Mouse (Mus musculus): ENCODE measurements around the gene Arsg.

Arsg gene

GRCm38 (mm10) chr11:109473171-109474085 is at the start of gene Arsg, which contains the start of gene Slc16a6:
Arsg (plus strand) TSS chr11:109473374.
Slc16a6 (minus strand) TSS chr11:109473598.
- DNase-seq (ENCODE audit: low spot score) = peak; percentile 76

GRCm38 (mm10) chr11:109425392-109426271 is 47.5 kb upstream of the Arsg start, which contains the start of gene Amz2:
Amz2 (plus strand) TSS chr11:109425946.
- DNase-seq (ENCODE audit: low spot score) = peak; percentile 99

- no peak for DNase-seq (ENCODE audit: low spot score)
Measured at GRCm38 (mm10) chr11:109426272-109426586, 46.9 kb upstream of the Arsg start.

GRCm38 (mm10) chr11:109427353-109427752 is 45.8 kb upstream of the Arsg start:
- DNase-seq (ENCODE audit: low spot score) = no peak

DNA sequence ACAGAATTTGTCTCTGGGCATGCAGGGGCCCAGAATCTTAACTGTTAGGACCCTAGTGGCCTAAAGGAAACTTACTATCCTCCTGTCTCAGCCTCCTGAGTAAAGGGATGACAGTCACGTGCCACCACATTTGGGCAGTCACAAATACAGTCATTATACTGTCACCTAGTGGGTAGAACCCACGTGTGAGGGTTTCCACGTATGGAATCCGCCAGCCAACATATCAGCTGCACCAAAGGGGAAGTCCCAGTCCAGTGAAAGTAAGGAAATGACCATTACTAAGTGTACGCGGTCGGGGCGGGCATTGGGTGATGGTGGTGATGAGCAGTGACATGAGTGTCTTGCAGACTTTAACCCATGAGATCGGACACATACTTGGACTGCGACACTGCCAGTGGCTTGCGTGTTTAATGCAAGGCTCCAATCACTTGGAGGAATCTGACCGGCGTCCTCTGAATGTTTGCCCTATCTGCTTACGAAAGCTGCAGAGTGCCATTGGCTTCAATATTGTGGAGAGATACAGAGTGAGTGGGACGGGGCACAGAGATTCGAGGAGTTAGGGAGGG is 38.9 kb upstream of the Arsg start:
- no peak for DNase-seq (ENCODE audit: low spot score)

- DNase-seq (ENCODE audit: low spot score) = no peak
Measured at GRCm38 (mm10) chr11:109436889-109437288, 36.3 kb upstream of the Arsg start.

DNA sequence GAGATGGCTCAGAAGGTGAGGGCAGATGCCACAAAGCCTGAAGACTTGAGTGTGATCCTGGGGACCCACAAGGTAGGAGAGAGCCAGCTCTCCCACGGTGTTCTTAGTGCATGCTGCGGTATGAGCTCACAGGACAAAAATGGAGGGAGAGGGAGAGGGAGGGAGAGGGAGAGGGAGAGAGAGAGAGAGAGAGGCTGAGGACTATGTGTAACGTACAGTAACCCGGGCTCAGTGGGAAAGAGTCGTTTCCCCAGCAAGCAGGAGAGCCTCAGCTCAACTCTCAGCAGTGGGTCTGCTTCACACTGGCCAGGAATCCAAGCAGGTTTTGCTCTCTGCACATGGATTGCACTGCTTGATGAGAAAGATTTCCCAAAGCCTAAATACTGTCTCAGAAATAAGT is 34.0 kb upstream of the Arsg start:
- no peak for DNase-seq (ENCODE audit: low spot score)

DNA sequence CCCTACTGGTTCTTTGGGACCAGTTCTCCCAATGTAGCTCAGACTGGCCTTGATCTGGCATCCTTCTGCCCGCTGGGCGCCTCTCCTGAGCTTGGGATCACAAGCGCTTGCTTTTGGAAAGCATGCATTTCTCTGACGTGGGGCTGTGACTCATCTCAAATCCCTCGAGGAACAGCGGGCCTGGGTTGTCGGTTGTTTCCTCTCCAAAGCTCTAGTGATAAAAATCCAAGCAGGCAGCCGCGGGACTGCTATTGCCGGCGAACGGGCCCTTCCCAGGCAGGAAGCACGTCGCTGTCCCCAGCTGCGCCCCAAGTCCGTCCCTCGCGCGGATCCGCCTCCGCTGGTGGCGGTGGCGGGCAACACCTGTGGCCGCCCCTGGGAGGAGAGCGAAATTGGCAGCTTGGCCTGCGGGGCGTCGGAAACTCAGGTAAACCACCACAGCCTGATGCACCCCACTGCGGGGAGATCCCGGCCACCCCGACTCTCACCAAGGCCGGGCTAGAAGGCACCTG is 33.3 kb upstream of the Arsg start:
- DNase-seq (ENCODE audit: low spot score) = peak; percentile 77

GRCm38 (mm10) chr11:109440641-109441040 is 32.5 kb upstream of the Arsg start:
- no peak for DNase-seq (ENCODE audit: low spot score)

- DNase-seq (ENCODE audit: low spot score) = peak; percentile 36
Measured at GRCm38 (mm10) chr11:109441119-109441518, 32.1 kb upstream of the Arsg start.

GRCm38 (mm10) chr11:109442166-109442730 is 30.9 kb upstream of the Arsg start:
- DNase-seq (ENCODE audit: low spot score) = no peak

- no peak for DNase-seq (ENCODE audit: low spot score)
Measured at GRCm38 (mm10) chr11:109443468-109444263, 29.5 kb upstream of the Arsg start.

DNA sequence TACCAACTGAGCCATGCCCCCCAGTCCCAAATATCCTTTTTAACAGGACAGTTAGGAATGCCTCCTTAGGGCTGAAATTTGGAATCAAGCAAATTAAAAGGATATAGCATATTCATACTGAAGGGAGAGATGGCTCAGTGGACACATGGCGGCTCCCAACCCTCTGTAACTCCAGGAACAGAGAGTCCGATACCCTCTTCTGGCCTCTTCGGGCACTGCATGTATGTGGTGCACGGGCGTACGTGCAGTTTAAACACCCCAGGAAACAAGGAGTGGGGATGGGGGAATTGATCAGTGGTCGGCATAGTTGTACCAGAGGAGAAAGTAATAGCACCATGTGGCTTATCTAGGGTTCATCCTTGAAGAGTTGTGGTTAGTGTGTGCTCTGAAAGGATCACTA is 28.6 kb upstream of the Arsg start:
- DNase-seq (ENCODE audit: low spot score) = no peak

GRCm38 (mm10) chr11:109445438-109446035 is 27.6 kb upstream of the Arsg start:
- DNase-seq (ENCODE audit: low spot score) = peak; percentile 73

DNA sequence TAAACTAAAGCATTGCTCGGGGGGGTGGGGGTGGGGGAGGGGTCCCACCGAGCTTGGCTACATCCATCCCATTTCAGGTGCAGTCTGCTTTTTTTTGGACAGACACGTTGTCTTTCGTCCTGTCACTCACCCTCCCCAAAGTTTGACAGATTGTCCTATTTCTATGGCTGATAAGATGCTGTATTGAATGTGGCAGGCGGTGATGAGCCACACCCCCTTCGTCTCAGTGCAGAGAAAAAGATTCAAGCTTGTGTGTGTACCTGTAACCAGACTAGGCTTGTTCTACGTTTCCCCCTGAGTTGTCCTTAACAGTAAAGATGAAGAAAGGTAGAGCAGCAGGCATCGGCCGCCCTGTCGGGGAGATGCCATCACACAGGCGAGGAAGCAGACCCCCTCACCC is 22.0 kb upstream of the Arsg start:
- no peak for DNase-seq (ENCODE audit: low spot score)

DNA sequence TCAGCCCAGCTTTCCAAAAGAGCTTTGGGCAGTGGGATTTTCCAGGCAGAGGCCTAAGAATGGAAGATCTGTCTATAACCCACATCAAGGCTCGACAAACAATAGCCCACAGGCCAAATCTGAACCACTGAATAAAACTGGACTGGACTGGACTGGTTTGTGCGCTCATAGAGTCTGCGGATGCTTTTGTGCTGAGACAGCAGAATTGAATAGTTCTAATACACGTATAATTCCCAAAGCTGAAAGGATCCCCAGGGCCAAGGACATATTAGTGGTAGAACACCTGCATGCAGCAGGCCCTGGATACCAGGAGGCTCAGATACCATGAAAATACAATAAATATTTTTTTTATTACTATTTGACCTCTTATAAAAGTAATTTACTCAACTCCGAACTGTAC is 16.9 kb upstream of the Arsg start:
- no peak for DNase-seq (ENCODE audit: low spot score)

GRCm38 (mm10) chr11:109458165-109458564 is 15.0 kb upstream of the Arsg start:
- no peak for DNase-seq (ENCODE audit: low spot score)

DNA sequence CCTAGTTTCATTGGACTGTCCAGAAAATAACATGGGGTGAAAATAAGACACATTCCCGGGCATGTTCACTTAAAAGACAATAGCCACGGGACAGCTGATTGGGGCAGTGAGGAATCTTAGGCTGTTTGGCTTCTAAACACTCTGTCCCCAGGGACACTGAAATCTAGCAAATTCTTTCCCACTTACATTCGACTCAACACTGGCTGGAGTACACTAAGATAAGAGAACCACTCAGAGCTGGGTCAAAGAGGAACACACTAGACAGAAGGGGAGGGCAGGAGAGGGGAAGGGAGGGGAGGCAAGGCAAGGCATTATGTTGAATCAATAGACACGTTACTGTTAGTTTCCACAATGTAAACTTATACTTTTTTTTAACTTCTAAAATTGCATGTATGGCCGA is 12.6 kb upstream of the Arsg start:
- peak; percentile 43 for DNase-seq (ENCODE audit: low spot score)

GRCm38 (mm10) chr11:109465068-109465467 is 8.1 kb upstream of the Arsg start:
- no peak for DNase-seq (ENCODE audit: low spot score)

GRCm38 (mm10) chr11:109466987-109467386 is 6.2 kb upstream of the Arsg start:
- no peak for DNase-seq (ENCODE audit: low spot score)

DNA sequence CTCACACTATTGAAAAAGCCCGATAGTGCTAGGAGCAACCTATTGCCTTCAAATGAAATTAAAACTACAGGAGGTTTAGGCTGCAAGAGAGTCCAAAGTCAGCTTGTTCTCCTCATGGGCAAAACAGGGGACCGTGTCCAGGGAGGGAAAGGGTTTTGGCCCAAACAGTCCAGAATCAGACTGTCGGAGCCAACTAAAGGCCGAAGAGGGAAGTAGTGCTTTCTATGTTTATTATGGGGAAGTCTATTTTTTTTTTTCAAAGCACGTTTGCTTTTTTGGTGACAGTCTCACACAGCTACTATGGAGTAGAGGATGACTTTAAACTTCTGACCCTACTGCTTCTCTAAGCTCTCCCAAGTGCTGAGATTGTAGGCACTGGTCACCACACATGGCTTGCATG is 5.0 kb upstream of the Arsg start:
- DNase-seq (ENCODE audit: low spot score) = no peak
